Mouse (Mus musculus): Measurements from ENCODE around the gene Eloa. TPM values are rescaled to one million over a fixed set of nuclear protein-coding genes. Genes with fewer than 3 reads are reported as not detected.
"Not testable (repeated sequence)": the region's sequence is repeated elsewhere in the genome, so short reads cannot be mapped to it uniquely, and the experiment has no call there.

Eloa gene
- total RNA-seq, 2 experiments from 2014 or later: 50.2 to 51.4 TPM

GRCm38 (mm10) chr4:135984556-135984955 is 37.0 kb downstream of the Eloa start:
- no peak for DNase-seq

GRCm38 (mm10) chr4:135981524-135982063 is 40.0 kb downstream of the Eloa start:
- DNase-seq: no peak

- DNase-seq: not testable (repeated sequence)
Observed at GRCm38 (mm10) chr4:135980223-135980622, 41.3 kb downstream of the Eloa start.

DNA sequence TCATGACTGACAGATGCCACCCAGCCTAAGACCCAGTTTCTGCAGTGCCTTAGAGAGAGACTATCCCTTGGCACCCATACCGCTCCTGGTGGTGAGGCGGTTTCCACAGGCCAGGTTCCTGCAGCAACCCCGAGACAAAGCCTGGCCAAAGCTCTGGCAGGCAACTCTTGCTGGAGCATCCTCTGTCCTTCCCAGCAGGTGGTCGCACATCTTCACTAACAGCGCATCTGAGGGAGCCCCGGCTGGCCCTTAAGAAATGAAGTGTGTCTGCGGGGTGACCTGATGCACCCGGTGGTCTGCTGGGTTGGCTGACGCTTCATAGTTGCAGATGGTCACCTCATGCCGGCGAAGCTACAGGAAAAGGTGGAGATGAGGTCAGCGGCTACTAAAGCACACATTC is 45.4 kb downstream of the Eloa start:
- no peak for DNase-seq

- no peak for DNase-seq
Observed at GRCm38 (mm10) chr4:135972911-135973811, 48.4 kb downstream of the Eloa start.

GRCm38 (mm10) chr4:135972556-135972906 is 49.0 kb downstream of the Eloa start, which contains the start of gene Lypla2:
TSS of gene Lypla2 (minus strand) at chr4:135972626.
- DNase-seq: peak; percentile 90

- no peak for DNase-seq
Observed at GRCm38 (mm10) chr4:135971805-135972555, 49.6 kb downstream of the Eloa start.

GRCm38 (mm10) chr4:135970585-135970984 is 51.0 kb downstream of the Eloa start:
- no peak for DNase-seq

DNA sequence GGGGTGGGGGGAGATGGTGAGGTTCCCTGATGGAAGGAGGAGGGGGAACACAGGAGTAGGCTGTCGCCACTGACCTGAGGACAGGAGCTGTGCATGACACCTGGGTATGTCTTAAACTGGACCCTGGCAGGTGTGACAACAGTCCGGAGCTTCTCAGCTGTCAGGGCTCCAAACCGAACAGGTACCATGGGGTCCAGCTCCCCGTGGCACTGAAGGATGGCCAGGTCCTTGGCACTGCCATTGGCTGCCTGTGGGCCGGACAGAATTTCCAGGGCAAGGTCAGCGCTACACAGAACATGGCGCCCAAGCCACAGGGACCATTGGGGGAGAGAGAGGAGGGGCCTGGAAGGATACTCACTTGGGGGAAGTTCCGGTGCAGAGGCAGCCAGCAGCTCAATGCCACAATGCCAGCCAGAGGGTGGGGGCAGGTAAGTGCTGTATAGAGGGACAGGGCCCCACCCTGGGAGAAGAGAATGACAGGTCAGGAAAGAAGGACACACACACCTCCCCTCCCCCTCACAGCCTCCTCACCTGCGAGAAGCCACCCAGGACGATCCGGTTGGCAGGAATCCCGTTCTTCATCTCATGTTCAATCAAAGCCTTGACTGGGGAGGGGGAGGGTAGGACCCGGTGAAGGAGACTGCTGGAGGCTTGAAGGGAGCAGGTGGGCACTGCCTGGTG is 52.4 kb downstream of the Eloa start:
- DNase-seq: no peak

GRCm38 (mm10) chr4:135968271-135968869 is 53.2 kb downstream of the Eloa start:
- no peak for DNase-seq

GRCm38 (mm10) chr4:135967086-135967760 is 54.3 kb downstream of the Eloa start:
- no peak for DNase-seq

DNA sequence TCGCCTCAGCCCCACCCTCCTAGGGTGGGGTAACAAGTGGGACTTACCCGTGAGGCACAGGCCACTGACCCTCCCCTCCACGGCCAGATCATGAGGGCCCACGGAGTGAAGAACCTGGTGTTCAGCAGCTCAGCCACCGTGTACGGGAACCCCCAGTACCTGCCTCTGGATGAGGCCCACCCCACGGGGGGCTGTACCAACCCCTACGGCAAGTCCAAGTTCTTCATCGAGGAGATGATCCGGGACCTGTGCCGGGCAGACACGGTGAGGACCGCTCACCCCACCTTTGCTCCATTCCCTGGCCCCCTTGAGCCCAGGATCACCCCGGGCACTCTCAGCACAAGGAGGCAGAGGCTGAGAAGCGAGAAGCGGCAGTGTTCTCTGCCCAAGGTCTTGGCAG is 55.3 kb downstream of the Eloa start:
- DNase-seq: no peak

GRCm38 (mm10) chr4:135965113-135965512 is 56.5 kb downstream of the Eloa start:
- no peak for DNase-seq

DNA sequence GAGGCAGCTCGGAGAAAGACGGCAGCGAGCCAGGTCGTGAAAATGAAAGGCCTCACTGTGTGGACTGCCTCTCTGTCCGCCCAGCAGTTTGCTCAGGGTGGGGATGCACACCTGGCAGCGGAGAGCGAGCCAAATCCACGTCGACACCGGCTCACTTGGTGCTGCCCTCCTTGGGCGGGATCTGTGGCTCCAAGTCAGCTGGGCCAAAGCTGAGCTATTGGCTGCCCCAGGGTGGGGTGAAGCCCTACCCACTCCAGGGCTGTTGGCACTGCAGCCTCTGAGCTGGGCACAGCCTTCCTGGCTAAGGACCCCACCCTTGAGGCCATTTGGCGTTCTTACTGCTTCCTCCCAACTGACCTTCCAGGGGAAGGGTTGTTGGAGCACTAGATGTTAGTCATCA is 57.1 kb downstream of the Eloa start:
- DNase-seq: no peak

DNA sequence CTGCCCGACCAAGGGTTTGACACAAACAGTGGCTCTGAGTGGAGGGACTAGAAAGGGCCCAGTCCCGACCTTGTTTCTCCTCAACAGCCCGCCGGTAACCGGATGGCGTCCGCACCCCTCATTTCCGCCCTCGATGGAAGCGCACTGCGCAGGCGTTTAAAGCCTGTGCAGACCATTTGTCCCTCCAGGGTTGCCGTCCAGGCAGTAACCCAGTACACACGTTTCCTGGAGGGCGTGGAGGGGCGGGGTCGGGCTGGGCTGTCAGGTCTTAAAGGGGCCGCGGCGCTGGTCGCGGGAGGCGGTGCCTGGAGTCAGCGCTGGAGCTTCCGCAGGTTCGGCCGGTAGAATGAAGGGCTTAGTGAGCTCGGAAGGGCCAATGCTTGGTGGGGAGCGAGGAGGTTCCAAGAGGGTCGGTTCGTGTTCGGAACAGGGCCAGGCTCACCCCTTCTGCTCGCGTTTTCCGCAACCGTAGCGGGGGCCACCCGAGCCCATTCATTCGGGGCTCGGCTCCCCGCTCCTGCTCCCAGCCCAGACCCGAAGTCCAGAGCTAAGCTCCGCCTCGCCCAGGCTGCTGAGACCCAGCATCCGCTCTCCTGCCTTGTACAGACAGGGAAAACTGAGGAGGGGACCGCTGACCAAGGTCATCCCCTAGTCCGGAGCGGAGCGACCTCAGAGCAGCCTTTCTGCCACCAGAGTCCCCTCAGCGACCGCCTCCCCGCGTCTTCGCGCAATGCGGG is 57.9 kb downstream of the Eloa start, which contains the start of gene Gale:
TSS of gene Gale (plus strand) at position 271 of the 737 bp plus-strand sequence.
- DNase-seq: peak; percentile 90

GRCm38 (mm10) chr4:135962946-135963345 is 58.6 kb downstream of the Eloa start:
- DNase-seq: no peak

GRCm38 (mm10) chr4:135962198-135962597 is 59.4 kb downstream of the Eloa start:
- no peak for DNase-seq

DNA sequence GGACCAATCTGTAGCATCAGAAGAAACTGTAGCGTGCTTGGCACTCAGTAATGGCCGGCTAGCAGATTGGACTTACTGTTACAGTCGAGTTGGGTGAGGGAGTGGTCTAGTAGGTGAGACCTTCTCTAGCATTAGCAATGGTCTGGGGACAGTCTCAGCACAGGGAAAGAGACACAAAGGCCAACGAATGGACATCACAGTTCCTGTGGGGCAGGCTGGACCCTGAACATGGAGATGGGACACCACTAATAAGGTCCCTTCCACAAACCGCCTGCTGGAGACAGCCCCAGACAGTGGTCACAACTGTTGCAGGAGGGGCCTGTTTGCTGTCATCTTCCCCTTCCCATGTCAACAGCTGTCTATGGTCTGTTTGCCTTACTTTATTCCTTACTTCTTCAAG is 59.9 kb downstream of the Eloa start:
- no peak for DNase-seq

- DNase-seq: peak; percentile 86
Observed at GRCm38 (mm10) chr4:135960717-135961116, 60.8 kb downstream of the Eloa start.

GRCm38 (mm10) chr4:135958354-135958753 is 63.2 kb downstream of the Eloa start:
- no peak for DNase-seq

DNA sequence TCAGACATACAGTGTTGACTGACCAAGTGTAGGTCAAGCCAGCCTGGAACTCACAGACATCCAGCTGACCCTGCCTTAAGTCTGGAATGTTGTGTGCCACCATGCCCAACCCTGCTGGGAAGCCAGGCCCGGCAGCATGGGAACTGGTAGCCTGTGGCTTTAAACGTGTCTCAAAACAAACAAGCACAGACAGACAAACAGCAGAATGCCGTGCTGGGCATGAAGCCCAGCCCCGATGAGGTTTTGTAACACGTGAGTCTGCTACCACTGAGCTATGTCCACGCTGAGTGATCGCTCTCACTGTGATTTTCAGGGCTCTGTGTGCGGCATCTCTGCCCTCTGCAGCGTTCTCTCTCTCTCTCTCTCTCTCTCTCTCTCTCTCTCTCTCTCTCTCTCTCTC is 65.7 kb downstream of the Eloa start:
- no peak for DNase-seq
